Mouse (Mus musculus) MEL (cell line): Measurements from ENCODE around the gene Naa25.

Experiments
- BHLHE40 ChIP-seq: IDR thresholded peaks from 2 replicates; pipeline ENCODE4 v1.6.1; 2012; ENCODE audit warnings: low read depth, mild to moderate bottlenecking, inconsistent platforms, low read length, improper control_type of control experiment, borderline replicate concordance
- CHD1 ChIP-seq: IDR thresholded peaks from 2 replicates; pipeline ENCODE4 v1.6.1; 2012; ENCODE audit warnings: low read depth, mild to moderate bottlenecking, inconsistent platforms, low read length, improper control_type of control experiment
- CHD2 ChIP-seq: IDR thresholded peaks from 2 replicates; pipeline ENCODE4 v1.6.1; 2011; ENCODE audit warnings: low read length, improper control_type of control experiment
- CTCF ChIP-seq, 3 experiments: IDR thresholded peaks in 2 of 3; conservative IDR thresholded peaks in 1 of 3; 2 replicates each; pipeline ENCODE4 v1.5.1; 2011 to 2012; ENCODE audit warnings: low read length in 3 of 3, low read depth in 2 of 3, mild to moderate bottlenecking in 2 of 3, improper control_type of control experiment in 1 of 3, inconsistent platforms in 1 of 3, mixed read lengths in 1 of 3, moderate library complexity in 1 of 3; ENCODE audit not compliant: control insufficient read depth in 1 of 3, insufficient read depth in 1 of 3, poor library complexity in 1 of 3, severe bottlenecking in 1 of 3
- E2F4 ChIP-seq: IDR thresholded peaks from 2 replicates; pipeline ENCODE4 v1.6.1; 2011; ENCODE audit warnings: low read depth, low read length, improper control_type of control experiment, borderline replicate concordance
- EP300 ChIP-seq, 2 experiments: IDR thresholded peaks; 2 replicates each; pipeline ENCODE4 v1.6.1; 2011; ENCODE audit warnings: improper control_type of control experiment in 2 of 2, low read length in 2 of 2, low read depth in 1 of 2, mild to moderate bottlenecking in 1 of 2
- KAT2A ChIP-seq: conservative IDR thresholded peaks from 2 replicates; pipeline ENCODE4 v1.6.1; 2012; ENCODE audit warnings: low read depth, low read length, improper control_type of control experiment, inconsistent platforms
- MAZ ChIP-seq: IDR thresholded peaks from 2 replicates; pipeline ENCODE4 v1.6.1; 2012; ENCODE audit warnings: low read depth, mild to moderate bottlenecking, inconsistent platforms, low read length, improper control_type of control experiment
- MYB ChIP-seq: IDR thresholded peaks from 2 replicates; pipeline ENCODE4 v1.6.1; 2011; ENCODE audit warnings: mild to moderate bottlenecking, low read depth, low read length, improper control_type of control experiment
- NRF1 ChIP-seq: IDR thresholded peaks from 2 replicates; pipeline ENCODE4 v1.6.1; 2014; ENCODE audit warnings: low read depth, mild to moderate bottlenecking, inconsistent platforms, low read length, improper control_type of control experiment, moderate library complexity; ENCODE audit not compliant: poor library complexity, insufficient read depth, severe bottlenecking
- POLR2A ChIP-seq, 2 experiments: IDR thresholded peaks; 2 replicates each; pipeline ENCODE4 v1.6.1; 2011 to 2012; ENCODE audit warnings: low read length in 2 of 2, mild to moderate bottlenecking in 2 of 2, control low read depth in 1 of 2, improper control_type of control experiment in 1 of 2, low read depth in 1 of 2, moderate library complexity in 1 of 2; ENCODE audit not compliant: control insufficient read depth in 1 of 2, insufficient read depth in 1 of 2, poor library complexity in 1 of 2
- POLR2AphosphoS5 ChIP-seq: IDR thresholded peaks from 2 replicates; pipeline ENCODE4 v1.6.1; 2012; ENCODE audit warnings: low read depth, borderline replicate concordance, mild to moderate bottlenecking, inconsistent platforms, low read length, moderate library complexity, mixed read lengths
- TCF12 ChIP-seq: IDR thresholded peaks from 2 replicates; pipeline ENCODE4 v1.6.1; 2014; ENCODE audit warnings: low read depth, mild to moderate bottlenecking, inconsistent platforms, low read length, improper control_type of control experiment, moderate library complexity
- USF1 ChIP-seq: IDR thresholded peaks from 2 replicates; pipeline ENCODE4 v1.6.1; 2014; ENCODE audit warnings: low read depth, mild to moderate bottlenecking, inconsistent platforms, low read length, improper control_type of control experiment, moderate library complexity

- TF ChIP-seq BHLHE40 (no peak), CTCF (IDR thresholded peaks at IDR 0.05 in 2 of 3, conservative IDR thresholded peaks at IDR 0.05 in 1 of 3; ENCODE audit: control insufficient read depth in 1 of 3, insufficient read depth in 1 of 3, low read depth in 2 of 3, low read length in 3 of 3, poor library complexity in 1 of 3, severe bottlenecking in 1 of 3) (no peak), EP300 (IDR thresholded peaks at IDR 0.05; ENCODE audit: low read depth in 1 of 2, low read length in 2 of 2) (no peak), USF1 (no peak), POLR2A (IDR thresholded peaks at IDR 0.05; ENCODE audit: control insufficient read depth in 1 of 2, insufficient read depth in 1 of 2, low read depth in 1 of 2, low read length in 2 of 2, poor library complexity in 1 of 2) (no peak), TCF12 (no peak), MYB (no peak), E2F4 (no peak), MAZ (no peak), POLR2AphosphoS5 (no peak), CHD2 (no peak), KAT2A (no peak), NRF1 (no peak), CHD1 (no peak)
Measured at GRCm38 (mm10) chr5:121462967-121463366, 65.2 kb downstream of the Naa25 start.
